Mouse (Mus musculus) hindbrain, embryonic 15.5 days (tissue): ENCODE measurements around the gene Unc13a. TPM values are rescaled to one million over a fixed set of nuclear protein-coding genes. Genes with fewer than 3 reads are reported as not detected.

Experiments
- ATAC-seq: fragments of 200-750 bp; cut with Nextera tagmentation; 2 replicates; pipeline ENCODE4 v1.8.0; 2017; ENCODE audit warnings: low read depth, moderate number of reproducible peaks, moderate TSS enrichment; ENCODE audit not compliant: low FRiP score
- H3K27ac ChIP-seq: fragments of 300-500 bp; sonication (generic); replicated peaks from 2 replicates; pipeline ENCODE4 v1.5.1; 2015; ENCODE audit warnings: mild to moderate bottlenecking, inconsistent platforms
- H3K27me3 ChIP-seq: fragments of 300-500 bp; sonication (generic); 2 replicates; pipeline ENCODE4 v1.6.1; 2015; ENCODE audit warnings: control low read depth, inconsistent platforms
- H3K36me3 ChIP-seq: fragments of 300-500 bp; sonication (generic); 2 replicates; pipeline ENCODE4 v1.6.1; 2015; ENCODE audit warnings: control low read depth, inconsistent platforms
- H3K4me1 ChIP-seq: fragments of 300-500 bp; sonication (generic); replicated peaks from 2 replicates; pipeline ENCODE4 v1.6.1; 2015; ENCODE audit warnings: control low read depth, inconsistent platforms
- H3K4me2 ChIP-seq: fragments of 300-500 bp; sonication (generic); 2 replicates; pipeline ENCODE4 v1.6.1; 2015; ENCODE audit warnings: moderate library complexity, mild to moderate bottlenecking, inconsistent platforms
- H3K4me3 ChIP-seq: fragments of 300-500 bp; sonication (generic); 2 replicates; pipeline ENCODE4 v1.5.1; 2015; ENCODE audit warnings: mild to moderate bottlenecking, inconsistent platforms
- H3K9ac ChIP-seq: fragments of 300-500 bp; sonication (generic); 2 replicates; pipeline ENCODE4 v1.6.1; 2015; ENCODE audit warnings: inconsistent platforms
- H3K9me3 ChIP-seq: fragments of 300-500 bp; sonication (generic); 2 replicates; pipeline ENCODE4 v1.6.1; 2016; ENCODE audit warnings: control low read depth, inconsistent platforms
- WGBS: fragments of 180-500 bp; shearing (Covaris S2); methylation state at CpG from one replicate; pipeline ENCODE4 v1.1.7; 2015; 5-methylcytosine and 5-hydroxymethylcytosine counted together
- polyA plus RNA-seq: library from polyadenylated mRNA; unstranded; fragments of >200 nt; fragmentation: Nextera tagmentation; extraction: Ambion mirVana; gene quantifications from 2 replicates; pipeline ENCODE4 v1.2.1, GENCODE M21; 2015

The Unc13a gene
- polyA plus RNA-seq, 1 experiment from 2014 or later, result 24.7 TPM

DNA sequence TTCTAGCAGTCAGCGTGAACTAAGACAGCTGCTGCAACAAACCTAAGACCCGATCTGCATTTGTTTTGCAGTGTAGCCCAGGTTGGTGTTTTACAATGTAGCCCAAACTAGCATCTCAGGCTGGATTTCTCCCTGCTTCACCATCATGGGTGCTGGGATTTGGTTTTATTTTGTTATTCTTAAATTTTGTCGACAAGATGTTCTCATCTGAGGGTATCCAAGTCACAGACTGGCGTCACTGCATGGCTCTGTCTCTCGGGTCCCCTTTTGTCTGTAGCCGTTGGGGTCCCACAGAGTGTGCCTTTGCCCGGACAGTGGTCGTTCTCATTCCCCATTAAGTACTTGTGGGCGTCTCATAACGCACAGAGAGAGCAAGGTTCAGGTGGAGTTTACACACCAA is 13.1 kb upstream of the Unc13a start:
- H3K27ac ChIP-seq, result no peak overlapping the region
- H3K9me3 ChIP-seq, result no peaks in the 10 kb centered on the region
- WGBS, result 15% methylated on average over 10 of the region's 10 CpGs
- no peaks in the 10 kb centered on the region for H3K36me3 ChIP-seq
- H3K4me1 ChIP-seq, result peaks cover 30% of the 10 kb centered on the region
- H3K4me3 ChIP-seq, result no peak overlapping the region
- H3K27me3 ChIP-seq, result peaks cover 97% of the 10 kb centered on the region
- no peak for ATAC-seq
- no peak overlapping the region for H3K9ac ChIP-seq
- no peak overlapping the region for H3K4me2 ChIP-seq

DNA sequence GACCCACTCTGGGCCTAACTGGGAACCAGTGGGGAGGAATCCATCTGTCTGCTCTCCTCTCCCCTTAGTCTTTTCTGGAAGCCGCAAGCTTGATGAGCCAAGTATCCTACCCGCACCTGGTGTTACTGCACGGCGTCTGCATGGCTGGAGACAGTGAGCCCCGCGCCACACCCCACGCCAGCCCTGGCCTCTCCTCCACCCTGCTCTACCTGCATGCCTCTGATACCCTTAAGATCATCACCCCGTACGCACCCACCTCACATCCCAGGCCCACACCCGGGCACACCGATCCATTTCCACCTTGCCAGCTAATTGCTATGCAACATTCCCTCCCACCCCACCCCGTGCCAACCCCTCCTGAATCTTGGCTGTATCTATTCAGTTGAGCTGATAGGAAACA is 11.3 kb upstream of the Unc13a start:
- H3K4me3 ChIP-seq, result no peak overlapping the region
- peaks cover 32% of the 10 kb centered on the region for H3K4me1 ChIP-seq
- no peak overlapping the region for H3K4me2 ChIP-seq
- peaks cover 94% of the 10 kb centered on the region for H3K27me3 ChIP-seq
- no peaks in the 10 kb centered on the region for H3K9me3 ChIP-seq
- no peaks in the 10 kb centered on the region for H3K36me3 ChIP-seq
- no peak for ATAC-seq
- no peak overlapping the region for H3K9ac ChIP-seq
- 54% methylated on average over 12 of the region's 12 CpGs for WGBS
- H3K27ac ChIP-seq, result no peak overlapping the region

GRCm38 (mm10) chr8:71681369-71681915 is 9.9 kb upstream of the Unc13a start:
- Histone ChIP-seq H3K4me1 (peaks cover 25% of the 10 kb centered on the region), H3K4me3 (no peak overlapping the region), H3K9ac (no peak overlapping the region), H3K27me3 (peaks cover 91% of the 10 kb centered on the region), H3K27ac (no peak overlapping the region), H3K9me3 (no peaks in the 10 kb centered on the region), H3K36me3 (no peaks in the 10 kb centered on the region), H3K4me2 (no peak overlapping the region)
- WGBS, result 5% methylated on average over 18 of the region's 18 CpGs
- no peak for ATAC-seq

DNA sequence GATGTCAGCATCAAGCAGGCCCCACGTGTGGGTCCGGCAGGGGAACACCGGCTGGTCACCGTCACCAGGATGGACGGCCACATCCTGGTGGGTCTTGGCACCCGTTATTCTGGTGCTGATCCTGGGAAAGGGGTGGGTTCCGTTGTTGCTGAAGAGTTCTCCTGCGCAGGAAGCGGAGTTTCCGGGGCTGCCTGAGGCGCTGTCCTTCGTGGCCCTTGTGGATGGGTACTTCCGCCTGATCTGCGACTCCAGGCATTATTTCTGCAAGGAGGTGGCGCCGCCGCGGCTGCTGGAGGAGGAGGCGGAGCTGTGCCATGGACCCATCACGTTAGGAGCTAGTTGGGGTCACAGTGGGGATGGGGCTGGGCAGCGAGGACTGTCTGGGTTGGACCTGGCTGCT is 8.9 kb upstream of the Unc13a start:
- Histone ChIP-seq H3K27ac (no peak overlapping the region), H3K4me3 (0 out of 2 replicates have a peak overlapping the region, but pooled peaks have one; percentile 35), H3K9ac (no peak overlapping the region), H3K36me3 (no peaks in the 10 kb centered on the region), H3K9me3 (no peaks in the 10 kb centered on the region), H3K27me3 (peaks cover 83% of the 10 kb centered on the region), H3K4me2 (peak overlapping the region; percentile 6; the same call in 1 of the 2 replicates), H3K4me1 (peaks cover 25% of the 10 kb centered on the region)
- WGBS, result 7% methylated on average over 21 of the region's 21 CpGs
- ATAC-seq, result no peak

GRCm38 (mm10) chr8:71679550-71680168 is 8.1 kb upstream of the Unc13a start:
- Histone ChIP-seq H3K4me3 (peak overlapping the region; percentile 35), H3K27me3 (peaks cover 75% of the 10 kb centered on the region), H3K4me2 (peak overlapping the region; percentile 55), H3K36me3 (no peaks in the 10 kb centered on the region), H3K4me1 (peaks cover 27% of the 10 kb centered on the region), H3K9ac (peak overlapping the region; percentile 32), H3K27ac (no peak overlapping the region), H3K9me3 (no peaks in the 10 kb centered on the region)
- ATAC-seq, result no peak
- 1% methylated on average over 44 of the region's 46 CpGs for WGBS

DNA sequence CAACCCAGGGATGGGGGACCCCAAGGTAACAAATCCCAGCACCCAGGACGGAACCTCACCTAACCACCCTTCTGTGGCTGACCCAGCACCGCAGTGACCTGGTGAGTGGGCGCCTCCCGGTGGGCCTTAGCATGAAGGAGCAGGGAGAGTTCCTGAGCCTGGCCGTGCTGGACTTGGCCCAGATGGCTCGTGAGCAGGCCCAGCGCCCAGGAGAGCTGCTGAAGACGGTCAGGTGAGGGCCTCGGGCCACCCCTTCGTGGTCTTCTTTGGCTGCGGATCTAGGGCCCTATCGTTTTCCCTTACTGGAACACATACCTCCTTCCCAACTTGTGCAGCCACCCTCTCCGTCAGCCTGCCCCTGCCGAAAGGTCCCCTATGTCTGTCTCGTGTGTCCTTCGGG is 7.6 kb upstream of the Unc13a start:
- Histone ChIP-seq H3K4me2 (peak overlapping the region; percentile 55), H3K9ac (peak overlapping the region; percentile 32), H3K36me3 (no peaks in the 10 kb centered on the region), H3K27ac (no peak overlapping the region), H3K4me3 (peak overlapping the region; percentile 35), H3K27me3 (peaks cover 70% of the 10 kb centered on the region), H3K4me1 (peaks cover 27% of the 10 kb centered on the region), H3K9me3 (no peaks in the 10 kb centered on the region)
- WGBS, result 17% methylated on average over 16 of the region's 16 CpGs
- no peak for ATAC-seq

- no peak overlapping the region for H3K27ac ChIP-seq
- WGBS, result 58% methylated on average over 4 of the region's 4 CpGs
- H3K9me3 ChIP-seq, result no peaks in the 10 kb centered on the region
- no peaks in the 10 kb centered on the region for H3K36me3 ChIP-seq
- H3K9ac ChIP-seq, result no peak overlapping the region
- no peak overlapping the region for H3K4me2 ChIP-seq
- H3K4me3 ChIP-seq, result no peak overlapping the region
- H3K27me3 ChIP-seq, result peaks cover 61% of the 10 kb centered on the region
- ATAC-seq, result no peak
- peaks cover 27% of the 10 kb centered on the region for H3K4me1 ChIP-seq
These were observed 6.7 kb upstream of the Unc13a start for GRCm38 (mm10) chr8:71678216-71678615.

GRCm38 (mm10) chr8:71677555-71677954 is 6.0 kb upstream of the Unc13a start:
- H3K9me3 ChIP-seq, result no peaks in the 10 kb centered on the region
- H3K27ac ChIP-seq, result no peak overlapping the region
- H3K27me3 ChIP-seq, result peaks cover 54% of the 10 kb centered on the region
- ATAC-seq, result no peak
- peaks cover 27% of the 10 kb centered on the region for H3K4me1 ChIP-seq
- H3K4me2 ChIP-seq, result no peak overlapping the region
- H3K36me3 ChIP-seq, result no peaks in the 10 kb centered on the region
- H3K9ac ChIP-seq, result no peak overlapping the region
- H3K4me3 ChIP-seq, result no peak overlapping the region

DNA sequence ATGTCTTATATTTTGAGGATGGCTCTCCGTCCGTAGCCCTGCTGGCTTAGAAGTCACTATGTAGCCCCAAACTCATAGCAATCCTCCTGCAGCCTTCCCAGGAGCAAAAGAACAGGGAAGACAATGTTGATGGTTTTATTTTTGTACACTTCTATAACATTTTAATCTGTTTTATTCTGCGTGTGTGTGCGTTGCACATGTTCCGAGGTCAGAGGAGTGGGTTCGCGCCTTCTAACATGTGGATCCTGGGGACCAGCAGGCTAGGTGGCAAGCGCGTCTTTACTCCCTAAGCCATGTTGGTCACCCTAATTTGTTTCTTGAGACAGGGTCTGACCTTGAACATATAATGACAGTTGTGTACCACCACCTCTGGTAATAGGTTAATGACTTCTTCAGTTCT is 5.2 kb upstream of the Unc13a start:
- Histone ChIP-seq H3K4me1 (peaks cover 27% of the 10 kb centered on the region), H3K36me3 (no peaks in the 10 kb centered on the region), H3K27ac (no peak overlapping the region), H3K4me2 (peak overlapping the region; percentile 87), H3K9ac (peak overlapping the region; percentile 78; the same call in 1 of the 2 replicates), H3K4me3 (peak overlapping the region; percentile 64), H3K9me3 (no peaks in the 10 kb centered on the region), H3K27me3 (peaks cover 46% of the 10 kb centered on the region)
- 52% methylated on average over 9 of the region's 9 CpGs for WGBS
- no peak for ATAC-seq

- Histone ChIP-seq H3K4me2 (peak within 1 kb of the TSS; percentile 87), H3K9me3 (no peaks in the 10 kb centered on the region), H3K9ac (peak within 1 kb of the TSS; percentile 78), H3K27me3 (peaks cover 40% of the 10 kb centered on the region), H3K36me3 (no peaks in the 10 kb centered on the region), H3K4me1 (peaks cover 27% of the 10 kb centered on the region), H3K4me3 (peak within 1 kb of the TSS; percentile 64), H3K27ac (peak within 1 kb of the TSS; percentile 80)
- ATAC-seq, result peak; percentile 33
- WGBS, result 3% methylated on average over 40 of the region's 40 CpGs
These were observed 4.6 kb upstream of the Unc13a start, which contains the start of gene Jak3 for GRCm38 (mm10) chr8:71676020-71676741. Gene Jak3, plus strand, starts transcription at chr8:71676296.

DNA sequence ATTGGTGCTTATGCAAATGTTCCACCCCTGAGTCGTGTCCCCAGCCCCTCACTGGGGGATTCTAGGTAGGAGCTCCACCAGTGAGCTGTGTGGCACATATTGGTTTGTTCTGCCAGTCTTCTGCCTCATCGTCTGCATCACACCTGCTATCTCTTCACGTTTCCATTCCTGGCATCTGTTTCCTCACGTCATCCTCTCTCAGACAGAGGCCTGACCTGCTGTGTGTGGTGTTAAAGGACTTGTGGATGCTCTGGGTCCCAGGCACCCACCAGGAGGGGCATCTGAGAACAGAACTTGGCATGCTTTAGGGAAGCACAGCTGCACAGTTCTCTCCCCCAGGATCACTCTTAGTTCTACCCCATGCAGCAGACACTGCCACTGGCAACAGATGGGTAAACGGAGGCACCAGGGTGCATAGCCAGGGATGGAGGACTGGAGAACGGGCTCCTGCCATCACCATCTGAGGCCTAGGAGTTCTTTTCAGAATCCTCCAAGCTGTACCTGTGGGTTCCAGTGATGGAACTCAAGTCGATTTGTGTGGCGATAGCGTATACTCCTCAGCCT is 4.0 kb upstream of the Unc13a start:
- WGBS, result 25% methylated on average over 9 of the region's 9 CpGs
- H3K27me3 ChIP-seq, result peaks cover 35% of the 10 kb centered on the region
- peak overlapping the region; percentile 64 for H3K4me3 ChIP-seq
- H3K4me2 ChIP-seq, result peak overlapping the region; percentile 87
- ATAC-seq, result no peak
- H3K4me1 ChIP-seq, result peaks cover 24% of the 10 kb centered on the region
- no peaks in the 10 kb centered on the region for H3K36me3 ChIP-seq
- H3K9ac ChIP-seq, result peak overlapping the region; percentile 78
- no peaks in the 10 kb centered on the region for H3K9me3 ChIP-seq
- H3K27ac ChIP-seq, result peak overlapping the region; percentile 80; the same call in 1 of the 2 replicates

DNA sequence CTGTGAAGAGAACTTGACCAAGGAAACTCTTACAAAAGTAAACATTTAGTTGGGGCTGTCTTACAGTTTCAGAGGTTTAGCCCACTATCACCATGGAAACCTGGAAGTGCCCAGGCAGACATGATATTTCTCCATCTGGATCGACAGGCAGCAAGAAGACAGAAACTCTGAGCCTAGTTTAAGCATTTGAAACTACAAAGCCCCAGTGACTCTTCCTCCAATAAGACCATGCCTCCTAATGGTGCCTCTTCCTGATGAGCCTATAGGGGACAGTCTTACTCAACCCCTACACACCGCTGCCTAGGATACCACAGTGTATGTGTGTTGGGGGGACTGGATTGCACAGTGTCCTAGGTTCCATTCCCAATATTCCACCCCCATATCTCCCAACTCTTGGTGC is 2.5 kb upstream of the Unc13a start:
- no peak for ATAC-seq
- Histone ChIP-seq H3K36me3 (no peaks in the 10 kb centered on the region), H3K9ac (no peak overlapping the region), H3K4me3 (no peak overlapping the region), H3K4me2 (no peak overlapping the region), H3K9me3 (no peaks in the 10 kb centered on the region), H3K4me1 (peaks cover 25% of the 10 kb centered on the region), H3K27ac (no peak overlapping the region), H3K27me3 (peaks cover 23% of the 10 kb centered on the region)
- 68% methylated on average over 2 of the region's 2 CpGs for WGBS
